ENCODE assay signal across 9 mouse cellular contexts in genomic region chr1:84841061-84841460, GRCm38 (mm10). TPM values are rescaled to one million over a fixed set of nuclear protein-coding genes. Genes with fewer than 3 reads are reported as not detected.
DNase-seq lines count a peak whose midpoint lies in the region; ATAC-seq and TF ChIP-seq lines count a peak whose summit lies in the region.
"Had no signal": no experiment of that assay in that cellular context is flagged by ENCODE, and none has a peak within 500 bp of the region (broad histone marks: within the 10 kb centered on the region; RNA-seq: fewer than 3 reads in every experiment).

No protein-coding gene starts in this region.

- no peaks in the 10 kb centered on the region for H3K36me3 ChIP-seq in heart, embryonic 15.5 days
- H3K36me3 ChIP-seq in ES-E14 (ENCODE audit: control insufficient read depth, insufficient read depth, low read length, poor library complexity, severe bottlenecking): no peaks in the 10 kb centered on the region
- 0 out of 2 replicates have a peak, but pooled peaks cover 5% of the 10 kb centered on the region for H3K36me3 ChIP-seq in hindbrain, embryonic 12.5 days
- H3K36me3 ChIP-seq in midbrain, embryonic 12.5 days: peaks cover 4% of the 10 kb centered on the region; the same call in 1 of the 2 replicates

- H3K4me2 ChIP-seq in heart, embryonic 15.5 days: peak overlapping the region; percentile 80
- H3K4me2 ChIP-seq in hindbrain, embryonic 12.5 days (replicated peaks): peak overlapping the region; percentile 62
- H3K4me2 ChIP-seq in midbrain, embryonic 12.5 days (replicated peaks): peak overlapping the region; percentile 55

- in situ Hi-C loops in ES-E14 (cut with MboI; ENCODE audit: low sequenced_read_pairs in 2 of 2, unreplicated experiment in 2 of 2): no loop called here

- intact Hi-C loops in heart, postnatal 10 days (cut with DNase I): no loop called here

- 69% methylated on average over 3 of the region's 3 CpGs for WGBS in heart, embryonic 15.5 days
- WGBS in hindbrain, embryonic 12.5 days: 69% methylated on average over 3 of the region's 3 CpGs
- WGBS in midbrain, embryonic 12.5 days: 60% methylated on average over 3 of the region's 3 CpGs

- no peaks in the 10 kb centered on the region for H3K9me3 ChIP-seq in heart, embryonic 15.5 days (replicated peaks)
- H3K9me3 ChIP-seq in ES-E14 (ENCODE audit: control insufficient read depth, insufficient read depth, low read depth, low read length): no peaks in the 10 kb centered on the region
- no peaks in the 10 kb centered on the region for H3K9me3 ChIP-seq in hindbrain, embryonic 12.5 days (replicated peaks)
- no peaks in the 10 kb centered on the region for H3K9me3 ChIP-seq in midbrain, embryonic 12.5 days

- 0 out of 2 replicates have a peak overlapping the region, but pooled peaks have one; percentile 99 for H3K27ac ChIP-seq in heart, embryonic 15.5 days
- peak overlapping the region; percentile 100; the same call in 1 of the 2 replicates for H3K27ac ChIP-seq in ES-E14 (ENCODE audit: insufficient read depth, low read depth, low read length, poor library complexity, severe bottlenecking)
- peak overlapping the region; percentile 98 for H3K27ac ChIP-seq in hindbrain, embryonic 12.5 days
- peak overlapping the region; percentile 98 for H3K27ac ChIP-seq in midbrain, embryonic 12.5 days (replicated peaks)

- peak overlapping the region; percentile 98; the same call in 1 of the 2 replicates for H3K4me3 ChIP-seq in heart, embryonic 15.5 days
- H3K4me3 ChIP-seq in ES-E14 (ENCODE audit: insufficient read depth in 1 of 2, low read depth in 1 of 2, low read length in 2 of 2, poor library complexity in 1 of 2, severe bottlenecking in 1 of 2): peak overlapping the region in 1 of 2 experiments; percentile 71; a peak in 3 of 4 replicates
- H3K4me3 ChIP-seq in hindbrain, embryonic 12.5 days: peak overlapping the region; percentile 98
- peak overlapping the region; percentile 92 for H3K4me3 ChIP-seq in midbrain, embryonic 12.5 days

- H3K27me3 ChIP-seq in heart, embryonic 15.5 days: no peaks in the 10 kb centered on the region
- H3K27me3 ChIP-seq in hindbrain, embryonic 12.5 days: no peaks in the 10 kb centered on the region
- no peaks in the 10 kb centered on the region for H3K27me3 ChIP-seq in midbrain, embryonic 12.5 days

- DNase-seq in heart, postnatal 10 days: no peak
- DNase-seq in ES-E14 (ENCODE audit: low read depth, low spot score): no peak
- no peak for DNase-seq in spleen, postnatal 36 days (ENCODE audit: low spot score in 2 of 2)
- DNase-seq in cerebellum, adult 8-10 months: no peak
- DNase-seq in lung, postnatal 10 days: no peak
- DNase-seq: right cerebral cortex, adult 18-20 months had no signal

- no peak for ATAC-seq in heart, embryonic 15.5 days (replicated peaks; ENCODE audit: insufficient number of reproducible peaks, insufficient read depth, low FRiP score, low read depth)
- no peak for ATAC-seq in hindbrain, embryonic 12.5 days (ENCODE audit: low FRiP score)
- no peak for ATAC-seq in midbrain, embryonic 12.5 days (ENCODE audit: low FRiP score, low read depth)

- H3K4me1 ChIP-seq in heart, embryonic 15.5 days (replicated peaks): peaks cover 19% of the 10 kb centered on the region
- H3K4me1 ChIP-seq in ES-E14 (ENCODE audit: control insufficient read depth in 2 of 2, insufficient read depth in 2 of 2, low read length in 2 of 2, poor library complexity in 1 of 2): peaks cover 1 to 2% of the 10 kb centered on the region in 2 experiments; a peak in 2 of 4 replicates
- peaks cover 16% of the 10 kb centered on the region for H3K4me1 ChIP-seq in hindbrain, embryonic 12.5 days
- peaks cover 19% of the 10 kb centered on the region for H3K4me1 ChIP-seq in midbrain, embryonic 12.5 days

- H3K9ac ChIP-seq in heart, embryonic 15.5 days: no peak overlapping the region
- H3K9ac ChIP-seq in ES-E14 (ENCODE audit: insufficient read depth, low read depth, low read length, poor library complexity, severe bottlenecking): no peak overlapping the region; the same call in 1 of the 2 replicates
- H3K9ac ChIP-seq in hindbrain, embryonic 12.5 days: peak overlapping the region; percentile 98
- peak overlapping the region; percentile 34; the same call in 1 of the 2 replicates for H3K9ac ChIP-seq in midbrain, embryonic 12.5 days (replicated peaks)

TF ChIP-seq in ES-E14, 5 proteins besides CTCF, POLR2A, EP300 and RAD21:
- no peak for TF ChIP-seq ZC3H11A (IDR thresholded peaks at IDR 0.05; ENCODE audit: borderline replicate concordance, low read depth, low read length)
- no peak for TF ChIP-seq CHD2 (IDR thresholded peaks at IDR 0.05; ENCODE audit: low read depth, low read length)
- no peak for TF ChIP-seq HCFC1 (IDR thresholded peaks at IDR 0.05; ENCODE audit: borderline replicate concordance, insufficient read depth, low read length)
- TF ChIP-seq ZNF384 (IDR thresholded peaks at IDR 0.05; ENCODE audit: low read depth, low read length): no peak
- no peak for TF ChIP-seq MAFK (IDR thresholded peaks at IDR 0.05; ENCODE audit: insufficient read depth, low read depth, low read length)

RNA-seq across cellular contexts. Expression of gene Trip12, which starts 0.7 kb away (rescaled TPM):
- 43.4 and 51.0 TPM in 2 replicates for polyA plus RNA-seq in heart, embryonic 15.5 days (2015; fragmentation: Nextera tagmentation; extraction: Ambion mirVana)
- 100 to 1,000 TPM; 233 to 236 TPM for total RNA-seq in heart, postnatal 10 days (2021)
- 368 and 425 TPM in 2 replicates for total RNA-seq in ES-E14 (2012; rRNA removed)
- 109 and 118 TPM in 2 replicates for polyA plus RNA-seq in hindbrain, embryonic 12.5 days (2016; fragmentation: Nextera tagmentation; extraction: Ambion mirVana)
- 115 and 123 TPM in 2 replicates for polyA plus RNA-seq in midbrain, embryonic 12.5 days (2016; fragmentation: Nextera tagmentation; extraction: Ambion mirVana)

RNA-seq across cellular contexts. Expression of gene Fbxo36, which starts 1.4 kb away (rescaled TPM):
- 6.8 and 7.3 TPM in 2 replicates for polyA plus RNA-seq in heart, embryonic 15.5 days (2015; fragmentation: Nextera tagmentation; extraction: Ambion mirVana)
- 1 to 10 TPM; 2.6 TPM for total RNA-seq in heart, postnatal 10 days (2021)
- 3.1 and 4.3 TPM in 2 replicates for total RNA-seq in ES-E14 (2012; rRNA removed)
- 8.6 and 10.8 TPM in 2 replicates for polyA plus RNA-seq in hindbrain, embryonic 12.5 days (2016; fragmentation: Nextera tagmentation; extraction: Ambion mirVana)
- 9.2 and 10.3 TPM in 2 replicates for polyA plus RNA-seq in midbrain, embryonic 12.5 days (2016; fragmentation: Nextera tagmentation; extraction: Ambion mirVana)

Comparison
In these comparisons a context has a peak if more than half of its experiments do, and no peak if none do; other contexts are left out.
1. H3K9ac ChIP-seq: peak in hindbrain, embryonic 12.5 days (single experiment) and midbrain, embryonic 12.5 days (single experiment); none in heart, embryonic 15.5 days (single experiment) and ES-E14 (single experiment).
2. Peak in every context shown above with its lines, with median percentiles within 50 percentile points of each other: H3K27ac ChIP-seq and H3K4me2 ChIP-seq.